Mouse (Mus musculus): ENCODE measurements around the gene Gnat2. TPM values are rescaled to one million over a fixed set of nuclear protein-coding genes. Genes with fewer than 3 reads are reported as not detected.

Gene Gnat2
- polyA plus RNA-seq, 1 experiment from 2014 or later, result 1.3 TPM

- WGBS, result 81% methylated on average over 3 of the region's 3 CpGs
- Histone ChIP-seq H3K4me2 (ENCODE audit: low read depth, low read length) (no peak overlapping the region), H3K9me3 (replicated peaks; ENCODE audit: control insufficient read depth, low read length) (no peaks in the 10 kb centered on the region), H3K9ac (ENCODE audit: low read length) (no peak overlapping the region), H3K36me3 (ENCODE audit: control insufficient read depth, insufficient read depth, low read length) (peaks cover 7% of the 10 kb centered on the region), H3K27ac (ENCODE audit: low read length) (no peak overlapping the region), H3K4me3 (replicated peaks; ENCODE audit: low read length) (no peak overlapping the region), H3K27me3 (ENCODE audit: control insufficient read depth, insufficient read depth, low read length) (no peaks in the 10 kb centered on the region), H3K4me1 (ENCODE audit: control insufficient read depth, insufficient read depth, low read length) (no peaks in the 10 kb centered on the region)
- ATAC-seq (ENCODE audit: insufficient read depth, low FRiP score), result no peak
Measured at GRCm38 (mm10) chr3:108121101-108121500, 28.5 kb downstream of the Gnat2 start.

DNA sequence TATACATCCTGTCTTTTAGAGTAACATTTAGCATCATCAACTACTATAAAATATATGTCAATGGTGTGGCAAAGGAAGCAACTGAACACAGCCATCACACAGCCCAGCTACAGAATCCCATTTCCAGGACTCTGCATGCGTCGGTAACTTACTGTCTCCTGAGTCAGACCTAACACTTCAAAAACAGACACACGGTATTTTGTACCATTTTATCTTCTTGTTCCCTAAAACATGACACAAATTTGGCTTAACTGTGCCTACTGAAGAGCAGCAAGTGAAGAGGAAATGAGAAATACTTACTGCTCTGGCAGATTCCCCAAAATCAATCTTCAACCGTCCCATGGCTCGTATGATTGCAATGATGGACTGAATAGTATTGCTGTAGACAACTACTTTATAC lies 30.7 kb downstream of the Gnat2 start:
- Histone ChIP-seq H3K9ac (ENCODE audit: low read length) (no peak overlapping the region), H3K27me3 (ENCODE audit: control insufficient read depth, insufficient read depth, low read length) (no peaks in the 10 kb centered on the region), H3K9me3 (replicated peaks; ENCODE audit: control insufficient read depth, low read length) (no peaks in the 10 kb centered on the region), H3K4me1 (ENCODE audit: control insufficient read depth, insufficient read depth, low read length) (no peaks in the 10 kb centered on the region), H3K4me2 (ENCODE audit: low read depth, low read length) (no peak overlapping the region), H3K4me3 (replicated peaks; ENCODE audit: low read length) (no peak overlapping the region), H3K27ac (ENCODE audit: low read length) (no peak overlapping the region), H3K36me3 (ENCODE audit: control insufficient read depth, insufficient read depth, low read length) (peaks cover 7% of the 10 kb centered on the region)
- ATAC-seq (ENCODE audit: insufficient read depth, low FRiP score), result no peak
- WGBS, result 82% methylated on average over 5 of the region's 5 CpGs

DNA sequence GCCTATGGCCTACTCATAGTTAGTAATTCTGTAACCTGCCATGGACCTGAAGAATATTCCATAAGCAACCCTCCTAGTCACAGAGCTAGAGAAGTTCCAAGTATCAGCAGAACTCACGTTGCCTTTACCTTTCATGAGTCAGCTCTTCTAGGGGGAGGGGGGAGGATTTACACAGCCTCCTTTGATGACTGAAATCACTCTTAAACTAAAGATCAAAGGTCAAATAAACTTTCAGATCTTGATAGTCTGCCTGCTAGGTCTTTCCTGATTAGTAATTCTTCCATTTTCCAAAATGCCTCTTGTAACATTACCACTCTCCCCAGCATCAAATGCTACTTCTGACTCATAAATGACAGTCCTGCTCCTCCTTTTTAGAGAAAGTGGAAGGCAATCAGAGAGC lies 31.5 kb downstream of the Gnat2 start:
- Histone ChIP-seq H3K27me3 (ENCODE audit: control insufficient read depth, insufficient read depth, low read length) (no peaks in the 10 kb centered on the region), H3K36me3 (ENCODE audit: control insufficient read depth, insufficient read depth, low read length) (peaks cover 7% of the 10 kb centered on the region), H3K4me3 (replicated peaks; ENCODE audit: low read length) (no peak overlapping the region), H3K4me2 (ENCODE audit: low read depth, low read length) (no peak overlapping the region), H3K9ac (ENCODE audit: low read length) (no peak overlapping the region), H3K9me3 (replicated peaks; ENCODE audit: control insufficient read depth, low read length) (no peaks in the 10 kb centered on the region), H3K27ac (ENCODE audit: low read length) (no peak overlapping the region), H3K4me1 (ENCODE audit: control insufficient read depth, insufficient read depth, low read length) (no peaks in the 10 kb centered on the region; the same call in 1 of the 2 replicates)
- 0 out of 2 replicates have a peak, but pooled peaks have one; percentile 40 for ATAC-seq (ENCODE audit: insufficient read depth, low FRiP score)
- 28% methylated on average over 1 of the region's 1 CpGs for WGBS

- H3K4me2 ChIP-seq (ENCODE audit: low read depth, low read length), result no peak overlapping the region
- peaks cover 5% of the 10 kb centered on the region for H3K36me3 ChIP-seq (ENCODE audit: control insufficient read depth, insufficient read depth, low read length)
- H3K4me1 ChIP-seq (ENCODE audit: control insufficient read depth, insufficient read depth, low read length), result peaks cover 5% of the 10 kb centered on the region
- H3K4me3 ChIP-seq (replicated peaks; ENCODE audit: low read length), result no peak overlapping the region
- WGBS, result 81% methylated on average over 3 of the region's 3 CpGs
- peak; percentile 56; the same call in 1 of the 2 replicates for ATAC-seq (ENCODE audit: insufficient read depth, low FRiP score)
- no peaks in the 10 kb centered on the region for H3K27me3 ChIP-seq (ENCODE audit: control insufficient read depth, insufficient read depth, low read length)
- H3K9me3 ChIP-seq (replicated peaks; ENCODE audit: control insufficient read depth, low read length), result no peaks in the 10 kb centered on the region
- no peak overlapping the region for H3K9ac ChIP-seq (ENCODE audit: low read length)
- H3K27ac ChIP-seq (ENCODE audit: low read length), result peak overlapping the region; percentile 42; the same call in 1 of the 2 replicates
Measured at GRCm38 (mm10) chr3:108126327-108126726, 33.7 kb downstream of the Gnat2 start.

- no peak overlapping the region for H3K4me3 ChIP-seq (replicated peaks; ENCODE audit: low read length)
- H3K4me2 ChIP-seq (ENCODE audit: low read depth, low read length), result no peak overlapping the region
- H3K9ac ChIP-seq (ENCODE audit: low read length), result no peak overlapping the region
- peaks cover 17% of the 10 kb centered on the region for H3K4me1 ChIP-seq (ENCODE audit: control insufficient read depth, insufficient read depth, low read length)
- no peak for ATAC-seq (ENCODE audit: insufficient read depth, low FRiP score)
- H3K27me3 ChIP-seq (ENCODE audit: control insufficient read depth, insufficient read depth, low read length), result no peaks in the 10 kb centered on the region
- H3K9me3 ChIP-seq (replicated peaks; ENCODE audit: control insufficient read depth, low read length), result no peaks in the 10 kb centered on the region
- WGBS, result 67% methylated on average over 5 of the region's 5 CpGs
- H3K27ac ChIP-seq (ENCODE audit: low read length), result no peak overlapping the region
- no peaks in the 10 kb centered on the region for H3K36me3 ChIP-seq (ENCODE audit: control insufficient read depth, insufficient read depth, low read length)
Measured at GRCm38 (mm10) chr3:108128520-108128919, 35.9 kb downstream of the Gnat2 start.

DNA sequence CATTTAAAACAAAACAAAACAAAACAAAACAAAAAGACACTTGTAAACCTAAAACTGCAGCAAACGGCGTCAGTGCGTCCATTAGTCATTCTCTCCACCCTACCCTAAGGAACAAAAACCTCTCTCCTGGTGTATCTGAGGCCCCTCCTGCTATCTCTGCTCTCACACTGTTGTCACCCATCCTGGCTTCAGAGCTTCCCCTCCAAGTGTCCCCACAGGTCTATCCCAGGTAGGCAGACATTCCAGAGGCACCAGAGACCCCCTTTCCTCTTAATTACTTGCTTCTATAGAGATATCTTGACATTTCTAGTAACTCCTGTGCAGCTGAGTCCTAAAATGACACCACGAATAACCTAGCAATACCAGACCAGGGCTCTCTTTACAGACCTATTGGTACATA lies 36.8 kb downstream of the Gnat2 start:
- peaks cover 17% of the 10 kb centered on the region for H3K4me1 ChIP-seq (ENCODE audit: control insufficient read depth, insufficient read depth, low read length)
- no peak overlapping the region for H3K27ac ChIP-seq (ENCODE audit: low read length)
- WGBS, result 81% methylated on average over 4 of the region's 4 CpGs
- H3K4me3 ChIP-seq (replicated peaks; ENCODE audit: low read length), result no peak overlapping the region
- no peaks in the 10 kb centered on the region for H3K36me3 ChIP-seq (ENCODE audit: control insufficient read depth, insufficient read depth, low read length)
- H3K4me2 ChIP-seq (ENCODE audit: low read depth, low read length), result no peak overlapping the region
- no peaks in the 10 kb centered on the region for H3K27me3 ChIP-seq (ENCODE audit: control insufficient read depth, insufficient read depth, low read length)
- no peaks in the 10 kb centered on the region for H3K9me3 ChIP-seq (replicated peaks; ENCODE audit: control insufficient read depth, low read length)
- ATAC-seq (ENCODE audit: insufficient read depth, low FRiP score), result no peak
- H3K9ac ChIP-seq (ENCODE audit: low read length), result no peak overlapping the region

DNA sequence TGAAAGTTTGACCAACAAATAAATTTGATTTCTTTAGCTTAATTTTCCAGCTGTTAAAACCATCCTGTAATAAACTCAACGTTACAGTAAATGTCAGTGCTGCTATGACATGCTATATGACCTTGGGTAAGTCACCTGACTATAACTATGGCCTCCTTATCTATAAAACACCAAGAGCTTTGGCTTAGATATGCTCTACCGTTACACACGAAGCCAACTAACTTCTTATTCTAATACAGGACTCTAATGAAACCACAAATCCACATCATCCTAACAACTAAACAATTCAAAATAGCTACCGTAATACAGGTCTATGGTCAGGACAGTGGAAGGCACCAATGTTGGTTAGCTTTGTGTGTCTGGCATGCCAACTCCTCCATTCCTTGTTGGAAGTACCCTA lies 37.2 kb downstream of the Gnat2 start:
- H3K27ac ChIP-seq (ENCODE audit: low read length), result no peak overlapping the region
- no peak overlapping the region for H3K9ac ChIP-seq (ENCODE audit: low read length)
- H3K4me1 ChIP-seq (ENCODE audit: control insufficient read depth, insufficient read depth, low read length), result peaks cover 17% of the 10 kb centered on the region
- ATAC-seq (ENCODE audit: insufficient read depth, low FRiP score), result no peak
- 79% methylated on average over 4 of the region's 4 CpGs for WGBS
- H3K36me3 ChIP-seq (ENCODE audit: control insufficient read depth, insufficient read depth, low read length), result no peaks in the 10 kb centered on the region
- no peaks in the 10 kb centered on the region for H3K9me3 ChIP-seq (replicated peaks; ENCODE audit: control insufficient read depth, low read length)
- H3K4me3 ChIP-seq (replicated peaks; ENCODE audit: low read length), result no peak overlapping the region
- H3K27me3 ChIP-seq (ENCODE audit: control insufficient read depth, insufficient read depth, low read length), result no peaks in the 10 kb centered on the region
- no peak overlapping the region for H3K4me2 ChIP-seq (ENCODE audit: low read depth, low read length)

DNA sequence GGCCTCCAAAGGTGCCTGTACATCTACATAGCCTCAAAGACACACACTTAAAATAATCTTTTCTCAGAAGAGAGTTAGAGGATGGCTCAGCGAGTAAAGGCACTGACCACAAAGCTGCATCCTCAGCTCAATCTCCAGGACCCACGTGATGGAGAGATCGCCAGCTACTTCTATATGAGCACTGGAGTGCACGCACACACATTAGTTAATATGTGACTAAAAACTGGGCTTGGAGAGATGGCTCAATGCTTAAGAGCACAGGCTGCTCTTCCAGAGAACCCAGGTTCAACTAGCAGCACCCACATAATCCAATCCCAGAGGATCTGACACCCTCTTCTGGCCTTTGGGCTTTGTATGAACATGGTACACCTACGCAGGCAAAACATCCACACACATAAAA lies 38.6 kb downstream of the Gnat2 start:
- no peak overlapping the region for H3K4me2 ChIP-seq (ENCODE audit: low read depth, low read length)
- no peaks in the 10 kb centered on the region for H3K27me3 ChIP-seq (ENCODE audit: control insufficient read depth, insufficient read depth, low read length)
- peak; percentile 47; the same call in 1 of the 2 replicates for ATAC-seq (ENCODE audit: insufficient read depth, low FRiP score)
- H3K9me3 ChIP-seq (replicated peaks; ENCODE audit: control insufficient read depth, low read length), result no peaks in the 10 kb centered on the region
- no peak overlapping the region for H3K4me3 ChIP-seq (replicated peaks; ENCODE audit: low read length)
- no peak overlapping the region for H3K9ac ChIP-seq (ENCODE audit: low read length)
- no peaks in the 10 kb centered on the region for H3K36me3 ChIP-seq (ENCODE audit: control insufficient read depth, insufficient read depth, low read length)
- peak overlapping the region; percentile 57 for H3K27ac ChIP-seq (ENCODE audit: low read length)
- peaks cover 17% of the 10 kb centered on the region for H3K4me1 ChIP-seq (ENCODE audit: control insufficient read depth, insufficient read depth, low read length)
- 79% methylated on average over 5 of the region's 5 CpGs for WGBS

- Histone ChIP-seq H3K27ac (ENCODE audit: low read length) (peak overlapping the region; percentile 64), H3K4me2 (ENCODE audit: low read depth, low read length) (no peak overlapping the region), H3K27me3 (ENCODE audit: control insufficient read depth, insufficient read depth, low read length) (no peaks in the 10 kb centered on the region), H3K4me1 (ENCODE audit: control insufficient read depth, insufficient read depth, low read length) (peaks cover 17% of the 10 kb centered on the region), H3K9ac (ENCODE audit: low read length) (no peak overlapping the region), H3K9me3 (replicated peaks; ENCODE audit: control insufficient read depth, low read length) (no peaks in the 10 kb centered on the region), H3K4me3 (replicated peaks; ENCODE audit: low read length) (no peak overlapping the region), H3K36me3 (ENCODE audit: control insufficient read depth, insufficient read depth, low read length) (no peaks in the 10 kb centered on the region)
- 70% methylated on average over 1 of the region's 1 CpGs for WGBS
- ATAC-seq (ENCODE audit: insufficient read depth, low FRiP score), result no peak
Measured at GRCm38 (mm10) chr3:108131821-108132220, 39.2 kb downstream of the Gnat2 start.

GRCm38 (mm10) chr3:108132484-108132883 lies 39.9 kb downstream of the Gnat2 start:
- WGBS, result 87% methylated on average over 1 of the region's 1 CpGs
- Histone ChIP-seq H3K4me2 (ENCODE audit: low read depth, low read length) (no peak overlapping the region), H3K27me3 (ENCODE audit: control insufficient read depth, insufficient read depth, low read length) (no peaks in the 10 kb centered on the region), H3K4me1 (ENCODE audit: control insufficient read depth, insufficient read depth, low read length) (peaks cover 17% of the 10 kb centered on the region), H3K4me3 (replicated peaks; ENCODE audit: low read length) (no peak overlapping the region), H3K9me3 (replicated peaks; ENCODE audit: control insufficient read depth, low read length) (no peaks in the 10 kb centered on the region), H3K9ac (ENCODE audit: low read length) (no peak overlapping the region), H3K36me3 (ENCODE audit: control insufficient read depth, insufficient read depth, low read length) (0 out of 2 replicates have a peak, but pooled peaks cover 2% of the 10 kb centered on the region), H3K27ac (ENCODE audit: low read length) (peak overlapping the region; percentile 64; the same call in 1 of the 2 replicates)
- ATAC-seq (ENCODE audit: insufficient read depth, low FRiP score), result no peak

Data from stomach, embryonic 16.5 days (tissue).